Mouse (Mus musculus) MEL (cell line): ENCODE results near the gene Klf1. TPM values are rescaled to one million over a fixed set of nuclear protein-coding genes. Genes with fewer than 3 reads are reported as not detected.

Experiments used
- DNase-seq: peaks from one replicate; pipeline ENCODE4 v3.0.0; 2011; ENCODE audit warnings: low read depth, low spot score
- H3K27ac ChIP-seq: 2 replicates; pipeline ENCODE4 v1.5.1; 2012; ENCODE audit warnings: low read depth, mild to moderate bottlenecking, control low read depth, low read length, moderate library complexity; ENCODE audit not compliant: control insufficient read depth
- H3K27me3 ChIP-seq, 2 experiments: fragments of 150-350 bp in 1 of 2; sonication (generic) in 1 of 2; 2 replicates each; pipeline ENCODE4 v1.6.1; 2012; ENCODE audit warnings: low read length in 2 of 2, mild to moderate bottlenecking in 2 of 2, improper control_type of control experiment in 1 of 2, moderate library complexity in 1 of 2; ENCODE audit not compliant: insufficient read depth in 2 of 2, control insufficient read depth in 1 of 2
- H3K36me3 ChIP-seq, 2 experiments: 2 replicates each; pipeline ENCODE4 v1.6.1; 2012 to 2014; ENCODE audit warnings: low read length in 2 of 2, improper control_type of control experiment in 1 of 2, inconsistent platforms in 1 of 2, mild to moderate bottlenecking in 1 of 2; ENCODE audit not compliant: insufficient read depth in 2 of 2, control insufficient read depth in 1 of 2
- H3K4me1 ChIP-seq, 2 experiments: fragments of 150-350 bp in 1 of 2; sonication (generic) in 1 of 2; 2 replicates each; pipeline ENCODE4 v1.6.1; 2012; ENCODE audit warnings: low read length in 2 of 2, improper control_type of control experiment in 1 of 2, mild to moderate bottlenecking in 1 of 2; ENCODE audit not compliant: insufficient read depth in 2 of 2, control insufficient read depth in 1 of 2
- H3K4me3 ChIP-seq, 2 experiments: fragments of 150-350 bp in 1 of 2; sonication (generic) in 1 of 2; 2 replicates each; pipeline ENCODE4 v1.5.1; 2012; ENCODE audit warnings: low read depth in 2 of 2, low read length in 2 of 2, mild to moderate bottlenecking in 2 of 2, moderate library complexity in 2 of 2, control low read depth in 1 of 2, improper control_type of control experiment in 1 of 2; ENCODE audit not compliant: control insufficient read depth in 1 of 2, insufficient read depth in 1 of 2
- H3K79me2 ChIP-seq: 2 replicates; pipeline ENCODE4 v1.6.1; 2012; ENCODE audit warnings: mild to moderate bottlenecking, low read length, moderate library complexity; ENCODE audit not compliant: control insufficient read depth, poor library complexity, insufficient read depth
- H3K9ac ChIP-seq: 2 replicates; pipeline ENCODE4 v1.6.1; 2012; ENCODE audit warnings: low read depth, mild to moderate bottlenecking, control low read depth, low read length, moderate library complexity; ENCODE audit not compliant: control insufficient read depth, poor library complexity, severe bottlenecking
- H3K9me3 ChIP-seq: fragments of 150-350 bp; sonication (generic); replicated peaks from 2 replicates; pipeline ENCODE4 v1.6.1; 2012; ENCODE audit warnings: mild to moderate bottlenecking, low read length, improper control_type of control experiment, moderate library complexity; ENCODE audit not compliant: insufficient read depth
- BHLHE40 ChIP-seq: IDR thresholded peaks from 2 replicates; pipeline ENCODE4 v1.6.1; 2012; ENCODE audit warnings: low read depth, mild to moderate bottlenecking, inconsistent platforms, low read length, improper control_type of control experiment, borderline replicate concordance
- CTCF ChIP-seq, 3 experiments: IDR thresholded peaks in 2 of 3; conservative IDR thresholded peaks in 1 of 3; 2 replicates each; pipeline ENCODE4 v1.5.1; 2011 to 2012; ENCODE audit warnings: low read length in 3 of 3, low read depth in 2 of 3, mild to moderate bottlenecking in 2 of 3, improper control_type of control experiment in 1 of 3, inconsistent platforms in 1 of 3, mixed read lengths in 1 of 3, moderate library complexity in 1 of 3; ENCODE audit not compliant: control insufficient read depth in 1 of 3, insufficient read depth in 1 of 3, poor library complexity in 1 of 3, severe bottlenecking in 1 of 3
- GABPA ChIP-seq: IDR thresholded peaks from 2 replicates; pipeline ENCODE4 v1.6.1; 2012; ENCODE audit warnings: low read depth, mild to moderate bottlenecking, inconsistent platforms, low read length, improper control_type of control experiment, moderate library complexity
- HCFC1 ChIP-seq: IDR thresholded peaks from 2 replicates; pipeline ENCODE4 v1.6.1; 2012; ENCODE audit warnings: low read depth, mild to moderate bottlenecking, inconsistent platforms, low read length, improper control_type of control experiment, moderate library complexity
- KAT2A ChIP-seq: conservative IDR thresholded peaks from 2 replicates; pipeline ENCODE4 v1.6.1; 2012; ENCODE audit warnings: low read depth, low read length, improper control_type of control experiment, inconsistent platforms
- MAFK ChIP-seq: IDR thresholded peaks from 2 replicates; pipeline ENCODE4 v1.6.1; 2011; ENCODE audit warnings: low read depth, mild to moderate bottlenecking, low read length, improper control_type of control experiment, borderline replicate concordance
- MAX ChIP-seq: IDR thresholded peaks from 2 replicates; pipeline ENCODE4 v1.6.1; 2011; ENCODE audit warnings: low read length, improper control_type of control experiment
- MAZ ChIP-seq: IDR thresholded peaks from 2 replicates; pipeline ENCODE4 v1.6.1; 2012; ENCODE audit warnings: low read depth, mild to moderate bottlenecking, inconsistent platforms, low read length, improper control_type of control experiment
- MYB ChIP-seq: IDR thresholded peaks from 2 replicates; pipeline ENCODE4 v1.6.1; 2011; ENCODE audit warnings: mild to moderate bottlenecking, low read depth, low read length, improper control_type of control experiment
- MYC ChIP-seq: IDR thresholded peaks from 2 replicates; pipeline ENCODE4 v1.6.1; 2011; ENCODE audit warnings: low read depth, mild to moderate bottlenecking, low read length, improper control_type of control experiment, moderate library complexity
- NELFE ChIP-seq: IDR thresholded peaks from 2 replicates; pipeline ENCODE4 v1.6.1; 2011; ENCODE audit warnings: low read depth, low read length, improper control_type of control experiment
- POLR2A ChIP-seq, 2 experiments: IDR thresholded peaks; 2 replicates each; pipeline ENCODE4 v1.6.1; 2011 to 2012; ENCODE audit warnings: low read length in 2 of 2, mild to moderate bottlenecking in 2 of 2, control low read depth in 1 of 2, improper control_type of control experiment in 1 of 2, low read depth in 1 of 2, moderate library complexity in 1 of 2; ENCODE audit not compliant: control insufficient read depth in 1 of 2, insufficient read depth in 1 of 2, poor library complexity in 1 of 2
- POLR2AphosphoS2 ChIP-seq: IDR thresholded peaks from 2 replicates; pipeline ENCODE4 v1.6.1; 2011; ENCODE audit warnings: low read length, improper control_type of control experiment
- RAD21 ChIP-seq: IDR thresholded peaks from 2 replicates; pipeline ENCODE4 v1.6.1; 2011; ENCODE audit warnings: mild to moderate bottlenecking, low read depth, low read length, improper control_type of control experiment
- SIN3A ChIP-seq: IDR thresholded peaks from 2 replicates; pipeline ENCODE4 v1.6.1; 2012; ENCODE audit warnings: low read length, improper control_type of control experiment, inconsistent platforms
- SMC3 ChIP-seq: IDR thresholded peaks from 2 replicates; pipeline ENCODE4 v1.6.1; 2011; ENCODE audit warnings: low read depth, low read length, improper control_type of control experiment
- TBP ChIP-seq: IDR thresholded peaks from 2 replicates; pipeline ENCODE4 v1.8.0; 2011; ENCODE audit warnings: low read depth, low read length, improper control_type of control experiment
- TCF12 ChIP-seq: IDR thresholded peaks from 2 replicates; pipeline ENCODE4 v1.6.1; 2014; ENCODE audit warnings: low read depth, mild to moderate bottlenecking, inconsistent platforms, low read length, improper control_type of control experiment, moderate library complexity
- USF2 ChIP-seq, 2 experiments: IDR thresholded peaks; 2 replicates each; pipeline ENCODE4 v1.6.1; 2011 to 2012; ENCODE audit warnings: improper control_type of control experiment in 2 of 2, low read length in 2 of 2, borderline replicate concordance in 1 of 2, inconsistent platforms in 1 of 2, low read depth in 1 of 2, mild to moderate bottlenecking in 1 of 2; ENCODE audit not compliant: insufficient read depth in 1 of 2
- ZC3H11A ChIP-seq: IDR thresholded peaks from 2 replicates; pipeline ENCODE4 v1.6.1; 2012; ENCODE audit warnings: low read depth, mild to moderate bottlenecking, inconsistent platforms, low read length, improper control_type of control experiment
- ZKSCAN1 ChIP-seq: IDR thresholded peaks from 2 replicates; pipeline ENCODE4 v1.6.1; 2012; ENCODE audit warnings: low read depth, mild to moderate bottlenecking, inconsistent platforms, low read length, improper control_type of control experiment, moderate library complexity
- polyA plus RNA-seq, 2 experiments: library from polyadenylated mRNA; stranded (reverse) in 1 of 2; unstranded in 1 of 2; fragments of >175 nt in 1 of 2; fragments of >200 nt in 1 of 2; gene quantifications; 2 replicates each; pipeline versions ENCODE4 v1.2.1 to v1.2.4; 2012; ENCODE audit warnings: low replicate concordance in 2 of 2, low read depth in 1 of 2; ENCODE audit not compliant: insufficient read length in 2 of 2, insufficient read depth in 1 of 2, missing spikeins in 1 of 2
- total RNA-seq: library from RNA; depleted of rRNA; stranded (reverse); fragments of 300-350 nt; gene quantifications from 2 replicates; pipeline ENCODE4 v1.2.3, GENCODE M21; 2012

The Klf1 gene
- total and polyA plus RNA-seq, 3 experiments = 234 to 262 TPM; not detected in 1

- Histone ChIP-seq H3K4me1 (peaks cover 2 to 35% of the 10 kb centered on the region in 2 experiments; a peak in 3 of 4 replicates), H3K9me3 (no peaks in the 10 kb centered on the region), H3K36me3 (peaks cover 0 to 28% of the 10 kb centered on the region in 2 experiments; a peak in 2 of 4 replicates), H3K79me2 (peaks cover 31% of the 10 kb centered on the region), H3K27me3 (no peaks in the 10 kb centered on the region), H3K4me3 (peak overlapping the region; percentile 38 to 49), H3K27ac (peak overlapping the region; percentile 96), H3K9ac (peak overlapping the region; percentile 69)
- peak; percentile 91 for DNase-seq
- TF ChIP-seq KAT2A = no peak
- 0 out of 2 replicates have a peak, but pooled peaks have one; percentile 13 for TF ChIP-seq TBP
- peak; percentile 53 for TF ChIP-seq SMC3
- peak; percentile 48; the same call in 1 of the 2 replicates for TF ChIP-seq GABPA
- peak; percentile 71; the same call in 1 of the 2 replicates for TF ChIP-seq MAFK
- peak; percentile 77; the same call in 1 of the 2 replicates for TF ChIP-seq POLR2AphosphoS2
- TF ChIP-seq CTCF (IDR thresholded peaks at IDR 0.05 in 2 of 3, conservative IDR thresholded peaks at IDR 0.05 in 1 of 3; ENCODE audit: control insufficient read depth in 1 of 3, insufficient read depth in 1 of 3, low read depth in 2 of 3, low read length in 3 of 3, poor library complexity in 1 of 3, severe bottlenecking in 1 of 3) = peak; percentile 69 to 79 (median 70)
- peak; percentile 55; the same call in 1 of the 2 replicates for TF ChIP-seq SIN3A
- TF ChIP-seq ZC3H11A = peak; percentile 42
- TF ChIP-seq POLR2A (IDR thresholded peaks at IDR 0.05; ENCODE audit: control insufficient read depth in 1 of 2, insufficient read depth in 1 of 2, low read depth in 1 of 2, low read length in 2 of 2, poor library complexity in 1 of 2) = 0 out of 4 replicates have a peak, but pooled peaks of 1 of the 2 experiments have one; percentile 2
- no peak for TF ChIP-seq NELFE
- TF ChIP-seq MYC = no peak
- TF ChIP-seq BHLHE40 = no peak
- peak; percentile 55 for TF ChIP-seq RAD21
- TF ChIP-seq TCF12 = no peak
- TF ChIP-seq MYB = no peak
- no peak for TF ChIP-seq MAZ
- no peak for TF ChIP-seq USF2 (IDR thresholded peaks at IDR 0.05; ENCODE audit: borderline replicate concordance in 1 of 2, insufficient read depth in 1 of 2, low read depth in 1 of 2, low read length in 2 of 2)
Observed at GRCm38 (mm10) chr8:84913960-84914359, 12.2 kb downstream of the Klf1 start.

- Histone ChIP-seq H3K79me2 (peaks cover 19% of the 10 kb centered on the region), H3K9me3 (no peaks in the 10 kb centered on the region), H3K36me3 (peaks cover 0 to 26% of the 10 kb centered on the region in 2 experiments; a peak in 2 of 4 replicates), H3K27ac (no peak overlapping the region), H3K4me3 (no peak overlapping the region), H3K4me1 (peaks cover under 1 to 33% of the 10 kb centered on the region in 2 experiments; a peak in 3 of 4 replicates)
- no peak for TF ChIP-seq MAX
- no peak for TF ChIP-seq TBP
- no peak for TF ChIP-seq MYB
- no peak for TF ChIP-seq HCFC1
- no peak for TF ChIP-seq ZKSCAN1
- TF ChIP-seq, all 39 proteins: peak for 0
- Histone ChIP-seq H3K9ac (no peak overlapping the region), H3K27me3 (no peaks in the 10 kb centered on the region)
- DNase-seq = no peak
Observed at GRCm38 (mm10) chr8:84915269-84915668, 13.5 kb downstream of the Klf1 start.
